Mouse (Mus musculus): ENCODE results near the gene Cited2. TPM values are rescaled to one million over a fixed set of nuclear protein-coding genes. Genes with fewer than 3 reads are reported as not detected.

The Cited2 gene
- total RNA-seq, 2 experiments from 2014 or later = 41.5 to 55.5 TPM

Other genes with a start within 250 kb of the Cited2 start
- 100 to 1,000 TPM; 325 to 387 TPM for gene Txlnb, start 73.0 kb downstream of the Cited2 start, total RNA-seq (2021)
- gene Heca, start 224.8 kb downstream of the Cited2 start, total RNA-seq (2021) = 10 to 100 TPM; 33.8 to 33.9 TPM

All from heart, adult 18-20 months (tissue).